Mouse (Mus musculus): ENCODE measurements around the gene Arhgap10. TPM values are rescaled to one million over a fixed set of nuclear protein-coding genes. Genes with fewer than 3 reads are reported as not detected.
A peak's percentile ranks its signal among the peaks of the same experiment; 100 is the strongest.

Gene Arhgap10
- polyA plus RNA-seq (2016; fragmentation: Nextera tagmentation; extraction: Ambion mirVana): 25.5 and 26.1 TPM in 2 replicates

DNA sequence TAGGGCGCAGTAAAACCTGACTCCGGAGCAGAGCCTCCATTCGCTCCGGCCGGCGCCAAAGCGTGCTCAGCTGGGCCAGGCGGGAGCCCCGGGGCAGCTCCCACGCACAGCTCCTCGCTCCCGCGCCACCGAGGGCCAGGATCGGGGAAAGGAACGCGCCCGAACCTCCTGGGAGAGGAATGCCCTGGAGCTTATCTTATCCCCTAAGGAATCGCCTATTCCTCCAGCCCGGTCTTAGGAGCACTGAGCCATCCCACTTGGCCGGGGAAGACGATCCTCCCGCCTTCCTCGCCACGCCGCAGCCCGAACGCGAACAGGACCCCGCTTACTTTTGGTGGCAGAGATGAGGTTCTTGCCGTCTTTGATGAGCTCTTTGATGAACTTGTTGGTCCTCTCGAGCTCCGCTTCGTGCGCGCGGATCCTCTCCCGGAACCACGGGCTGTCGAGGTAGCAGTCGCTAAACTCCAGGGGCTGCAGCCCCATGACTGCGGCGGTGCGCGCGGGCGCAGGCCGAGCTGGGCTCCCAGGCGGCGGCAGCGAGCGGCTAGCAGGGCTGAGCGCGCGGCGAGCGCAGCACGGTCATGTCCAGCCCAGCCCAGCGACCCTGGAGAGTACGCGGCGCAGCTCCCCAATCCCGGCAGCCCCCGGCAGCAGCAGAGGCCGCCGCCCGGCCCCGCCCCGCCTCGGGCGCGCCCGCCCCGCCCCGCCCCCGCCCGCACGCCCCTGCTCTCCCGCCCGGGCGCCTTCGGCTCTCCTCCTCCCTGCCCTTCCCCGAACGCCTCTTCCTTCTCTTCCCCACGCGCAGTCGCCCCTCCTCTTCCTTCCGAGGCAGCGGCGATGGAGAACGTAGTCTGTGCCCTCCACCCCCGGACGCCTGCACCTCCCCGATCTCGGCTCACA is at the start of gene Arhgap10:
Arhgap10 (minus strand) TSS at position 653 of the 900 bp plus-strand sequence.
- H3K27me3 ChIP-seq (replicated peaks; ENCODE audit: low read depth, poor library complexity, severe bottlenecking): peaks cover 10% of the 10 kb centered on the region; the same call in 1 of the 2 replicates
- DNase-seq (ENCODE audit: low spot score): peak; percentile 94
- H3K27ac ChIP-seq (replicated peaks): peak within 1 kb of the TSS; percentile 91
- no peaks in the 10 kb centered on the region for H3K9me3 ChIP-seq
- peak within 1 kb of the TSS; percentile 84 for H3K4me3 ChIP-seq
- peaks cover 56% of the 10 kb centered on the region for H3K4me1 ChIP-seq
- H3K36me3 ChIP-seq (replicated peaks): no peaks in the 10 kb centered on the region; the same call in 1 of the 2 replicates
- under 1% methylated on average over 94 of the region's 95 CpGs for WGBS

DNA sequence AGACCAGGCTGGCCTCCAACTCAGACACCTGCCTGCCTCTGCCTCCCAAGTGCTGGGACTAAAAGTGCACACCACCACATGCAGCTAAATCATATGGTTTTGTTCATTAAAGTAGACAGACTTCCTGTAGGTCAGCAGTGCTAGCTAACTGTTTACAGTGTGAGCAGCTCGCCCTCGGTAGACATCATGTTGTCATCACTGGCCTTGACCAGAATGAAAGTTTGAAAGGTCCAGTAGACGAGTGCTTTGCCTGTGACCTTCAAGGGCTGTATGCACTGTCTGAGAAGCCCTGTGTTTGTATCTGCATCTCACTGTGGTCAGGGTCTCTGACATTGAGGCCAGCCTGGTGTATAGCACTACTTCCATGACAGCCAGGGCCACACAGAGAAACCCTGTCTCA is 43.7 kb upstream of the Arhgap10 start:
- Histone ChIP-seq H3K27ac (replicated peaks) (no peak overlapping the region), H3K9me3 (no peaks in the 10 kb centered on the region), H3K4me3 (no peak overlapping the region), H3K27me3 (replicated peaks; ENCODE audit: low read depth, poor library complexity, severe bottlenecking) (no peaks in the 10 kb centered on the region), H3K36me3 (replicated peaks) (peaks cover 100% of the 10 kb centered on the region), H3K4me1 (no peaks in the 10 kb centered on the region)
- DNase-seq (ENCODE audit: low spot score): no peak
- WGBS: 91% methylated on average over 3 of the region's 3 CpGs

DNA sequence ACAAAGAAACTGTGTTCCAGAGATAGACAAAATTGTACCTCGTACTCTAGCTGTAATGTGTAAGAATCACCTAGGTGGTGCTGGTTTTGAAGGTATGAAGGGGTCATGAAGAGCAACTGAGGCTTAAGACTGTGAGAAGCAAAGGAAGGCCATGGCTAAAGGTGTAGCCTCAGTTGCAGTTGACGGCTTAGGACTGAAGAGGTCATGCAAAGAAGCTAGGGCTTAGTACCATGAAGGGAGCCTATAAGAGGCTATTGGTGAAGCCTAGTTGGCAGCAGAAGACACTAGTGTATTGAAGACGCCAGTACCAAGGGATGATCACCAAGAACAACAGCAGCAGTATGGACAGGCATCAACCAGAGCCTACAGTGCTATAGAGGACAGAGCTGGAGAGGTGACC is 34.7 kb upstream of the Arhgap10 start:
- Histone ChIP-seq H3K4me1 (peaks cover 15% of the 10 kb centered on the region), H3K27ac (replicated peaks) (no peak overlapping the region), H3K27me3 (replicated peaks; ENCODE audit: low read depth, poor library complexity, severe bottlenecking) (no peaks in the 10 kb centered on the region), H3K4me3 (no peak overlapping the region), H3K9me3 (no peaks in the 10 kb centered on the region), H3K36me3 (replicated peaks) (peaks cover 63% of the 10 kb centered on the region)
- DNase-seq (ENCODE audit: low spot score): no peak
- WGBS: 93% methylated on average over 3 of the region's 3 CpGs

DNA sequence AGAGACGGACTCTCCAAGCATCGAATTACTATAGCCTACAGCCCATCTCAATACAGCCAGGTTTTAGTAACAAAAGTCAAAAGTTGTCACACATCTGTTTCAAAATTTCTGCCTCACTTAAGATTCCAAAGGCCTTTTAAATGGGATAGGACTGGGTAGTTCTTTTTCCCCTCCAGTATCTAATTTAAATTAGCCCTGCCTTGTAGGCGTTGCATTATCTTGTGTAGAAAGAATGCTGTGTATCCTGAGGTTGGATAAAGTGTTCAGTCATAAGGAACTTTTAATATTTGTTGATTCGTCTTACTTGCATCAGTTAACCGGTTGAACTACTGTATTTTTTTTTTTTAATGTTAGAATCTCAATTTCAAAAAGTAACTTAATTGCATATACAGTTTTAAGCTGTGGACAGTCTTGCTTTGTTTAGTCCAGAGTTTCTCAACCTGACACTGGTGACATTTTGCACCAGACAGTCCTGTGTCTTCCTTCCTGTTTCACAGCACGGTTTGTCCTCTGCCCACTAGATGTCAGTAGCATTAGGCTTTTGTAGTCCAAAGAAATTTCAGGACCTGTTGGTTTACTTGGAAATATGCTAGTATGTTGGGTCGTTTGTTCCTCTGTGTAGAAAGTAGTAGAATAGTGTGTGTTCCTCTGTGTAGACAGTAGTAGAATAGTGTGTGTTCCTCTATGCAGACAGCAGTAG is 32.3 kb upstream of the Arhgap10 start:
- WGBS: 32% methylated on average over 7 of the region's 7 CpGs
- Histone ChIP-seq H3K36me3 (replicated peaks) (peaks cover 39% of the 10 kb centered on the region), H3K27me3 (replicated peaks; ENCODE audit: low read depth, poor library complexity, severe bottlenecking) (no peaks in the 10 kb centered on the region), H3K27ac (replicated peaks) (peak overlapping the region; percentile 91), H3K4me1 (peaks cover 15% of the 10 kb centered on the region), H3K4me3 (peak overlapping the region; percentile 68), H3K9me3 (no peaks in the 10 kb centered on the region)
- DNase-seq (ENCODE audit: low spot score): no peak

DNA sequence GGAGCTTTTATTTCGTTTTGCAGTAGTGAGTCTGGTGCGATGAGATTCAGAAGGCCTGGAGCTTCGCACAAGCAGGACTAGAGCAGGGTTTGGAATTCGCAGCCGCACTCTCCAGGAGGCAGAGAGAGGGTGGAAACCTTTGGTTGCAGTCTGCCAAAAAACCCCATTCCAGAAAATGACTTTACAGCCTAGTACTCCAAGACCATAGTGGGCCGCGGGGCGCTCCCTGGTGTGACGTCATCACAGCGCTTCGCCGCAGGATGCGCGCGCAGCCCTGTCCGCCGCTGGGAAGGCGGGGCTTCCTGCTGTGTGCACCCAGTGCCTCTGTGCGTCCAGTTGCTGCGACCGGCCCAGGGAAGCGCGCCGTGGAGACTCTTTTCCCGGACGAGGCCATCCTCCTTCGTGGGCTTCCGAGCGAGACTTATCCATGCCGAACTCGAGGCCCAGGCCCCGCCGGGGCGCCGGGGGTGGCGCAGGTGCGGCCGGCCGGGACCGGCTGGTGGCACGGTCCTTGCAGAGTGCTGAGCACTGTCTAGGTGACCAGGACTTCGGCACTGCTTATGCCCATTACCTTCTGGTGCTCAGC is 31.5 kb upstream of the Arhgap10 start, which contains the start of gene Prmt9:
Prmt9 (plus strand) TSS at position 277 of the 586 bp plus-strand sequence.
- H3K27me3 ChIP-seq (replicated peaks; ENCODE audit: low read depth, poor library complexity, severe bottlenecking): no peaks in the 10 kb centered on the region
- peak; percentile 94 for DNase-seq (ENCODE audit: low spot score)
- peaks cover 15% of the 10 kb centered on the region for H3K4me1 ChIP-seq
- peaks cover 32% of the 10 kb centered on the region for H3K36me3 ChIP-seq (replicated peaks)
- H3K4me3 ChIP-seq: peak within 1 kb of the TSS; percentile 68
- H3K9me3 ChIP-seq: no peaks in the 10 kb centered on the region
- 4% methylated on average over 42 of the region's 42 CpGs for WGBS
- H3K27ac ChIP-seq (replicated peaks): peak within 1 kb of the TSS; percentile 91

DNA sequence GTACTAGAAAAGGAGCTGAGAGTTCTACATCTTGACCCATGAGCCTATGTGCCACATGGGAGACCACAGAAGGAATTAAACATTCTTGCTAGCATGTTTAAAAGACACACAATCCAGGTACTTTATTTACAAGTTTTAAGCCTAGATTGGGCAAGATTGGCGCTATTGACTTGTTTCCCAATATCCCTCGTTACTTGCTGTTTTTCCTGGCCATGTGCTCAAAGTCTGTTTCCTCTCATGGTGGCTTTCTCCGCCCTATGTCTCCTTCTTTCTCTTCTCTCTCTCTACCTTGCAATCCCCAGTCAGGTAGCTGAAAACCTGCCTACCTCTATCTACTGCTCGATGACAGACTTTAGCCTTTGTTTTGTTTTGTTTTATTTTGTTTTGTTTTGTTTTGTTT is 27.9 kb upstream of the Arhgap10 start:
- H3K9me3 ChIP-seq: 0 out of 2 replicates have a peak, but pooled peaks cover 4% of the 10 kb centered on the region
- no peak overlapping the region for H3K4me3 ChIP-seq
- no peak for DNase-seq (ENCODE audit: low spot score)
- no peaks in the 10 kb centered on the region for H3K36me3 ChIP-seq (replicated peaks)
- H3K4me1 ChIP-seq: peaks cover 10% of the 10 kb centered on the region
- 91% methylated on average over 4 of the region's 4 CpGs for WGBS
- no peaks in the 10 kb centered on the region for H3K27me3 ChIP-seq (replicated peaks; ENCODE audit: low read depth, poor library complexity, severe bottlenecking)
- no peak overlapping the region for H3K27ac ChIP-seq (replicated peaks)

DNA sequence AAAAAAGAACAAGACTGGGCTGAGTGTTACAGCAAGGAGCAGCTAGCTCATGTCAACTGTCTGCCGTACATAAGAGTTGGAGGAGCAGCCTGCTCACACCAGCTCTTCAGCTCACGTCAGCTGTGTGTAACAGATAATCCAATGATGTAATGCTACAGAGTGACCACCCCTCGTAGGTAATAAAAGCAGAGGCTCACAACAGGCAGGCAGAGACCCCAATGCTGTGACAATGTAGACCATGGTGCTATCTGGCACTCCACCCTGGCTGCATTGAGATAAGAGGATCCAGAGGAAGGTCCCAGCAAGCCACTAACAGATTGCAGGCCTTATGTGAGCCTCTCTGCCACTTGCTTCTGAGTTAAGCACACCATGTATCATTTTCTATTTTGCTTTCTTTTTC is 26.7 kb upstream of the Arhgap10 start:
- no peak for DNase-seq (ENCODE audit: low spot score)
- Histone ChIP-seq H3K27me3 (replicated peaks; ENCODE audit: low read depth, poor library complexity, severe bottlenecking) (no peaks in the 10 kb centered on the region), H3K4me1 (peaks cover 4% of the 10 kb centered on the region; the same call in 1 of the 2 replicates), H3K27ac (replicated peaks) (no peak overlapping the region), H3K36me3 (replicated peaks) (no peaks in the 10 kb centered on the region), H3K4me3 (no peak overlapping the region), H3K9me3 (0 out of 2 replicates have a peak, but pooled peaks cover 4% of the 10 kb centered on the region)
- 76% methylated on average over 3 of the region's 3 CpGs for WGBS

DNA sequence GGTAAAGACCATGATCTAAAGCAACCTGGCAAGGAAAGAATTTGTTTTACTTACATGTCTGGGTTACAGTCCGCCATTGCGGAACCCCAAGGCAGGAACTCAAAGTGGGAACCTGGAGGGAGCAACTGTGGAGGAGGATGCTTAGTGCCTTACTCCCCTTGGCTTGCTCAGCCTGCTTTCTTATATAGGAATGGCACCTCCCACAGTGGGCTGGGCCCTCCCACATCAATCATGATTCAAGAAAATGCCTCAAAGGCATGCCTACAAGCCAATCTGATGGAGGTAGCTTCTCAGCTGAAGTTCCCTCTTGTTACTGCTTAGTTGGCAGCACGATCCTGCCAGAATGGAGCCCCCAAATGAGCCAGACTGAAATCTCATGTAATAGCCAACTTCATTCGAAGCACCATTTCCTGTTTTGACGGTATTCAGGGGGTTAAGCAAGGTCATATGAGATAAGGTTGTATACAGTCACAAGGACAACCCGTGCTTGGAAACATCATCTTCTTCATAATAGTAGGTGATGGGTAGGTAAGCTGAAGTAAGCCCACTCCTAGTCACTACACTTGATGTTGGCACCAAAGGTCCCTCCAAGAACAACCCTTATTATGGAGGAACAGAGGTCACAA is 25.5 kb upstream of the Arhgap10 start:
- Histone ChIP-seq H3K4me3 (no peak overlapping the region), H3K36me3 (replicated peaks) (no peaks in the 10 kb centered on the region), H3K4me1 (no peaks in the 10 kb centered on the region), H3K9me3 (0 out of 2 replicates have a peak, but pooled peaks cover 4% of the 10 kb centered on the region), H3K27me3 (replicated peaks; ENCODE audit: low read depth, poor library complexity, severe bottlenecking) (no peaks in the 10 kb centered on the region), H3K27ac (replicated peaks) (no peak overlapping the region)
- DNase-seq (ENCODE audit: low spot score): no peak
- 86% methylated on average over 6 of the region's 6 CpGs for WGBS

DNA sequence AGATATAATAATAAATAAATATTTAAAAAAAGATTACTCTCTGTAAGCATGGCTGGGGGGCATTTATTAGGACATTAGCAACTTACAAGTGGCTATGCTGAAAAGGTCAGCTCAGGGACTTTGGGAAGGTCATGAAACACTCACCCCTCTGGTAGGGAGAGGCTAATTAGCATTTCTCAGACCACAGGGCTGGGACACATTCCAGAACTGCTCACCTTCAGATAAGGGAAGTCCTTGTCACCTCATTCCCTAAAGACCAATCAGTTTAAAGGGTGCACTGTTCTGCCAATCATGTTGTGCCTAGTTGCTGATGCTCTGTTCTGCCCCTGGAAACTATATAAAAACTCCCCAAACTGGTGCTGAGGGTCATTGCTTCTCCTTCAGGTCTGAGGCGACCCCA is 20.5 kb upstream of the Arhgap10 start:
- H3K4me3 ChIP-seq: no peak overlapping the region
- H3K27me3 ChIP-seq (replicated peaks; ENCODE audit: low read depth, poor library complexity, severe bottlenecking): no peaks in the 10 kb centered on the region
- no peak for DNase-seq (ENCODE audit: low spot score)
- H3K36me3 ChIP-seq (replicated peaks): no peaks in the 10 kb centered on the region
- 0 out of 2 replicates have a peak, but pooled peaks cover 1% of the 10 kb centered on the region for H3K9me3 ChIP-seq
- H3K27ac ChIP-seq (replicated peaks): no peak overlapping the region
- H3K4me1 ChIP-seq: peaks cover 3% of the 10 kb centered on the region; the same call in 1 of the 2 replicates
- 77% methylated on average over 1 of the region's 1 CpGs for WGBS

DNA sequence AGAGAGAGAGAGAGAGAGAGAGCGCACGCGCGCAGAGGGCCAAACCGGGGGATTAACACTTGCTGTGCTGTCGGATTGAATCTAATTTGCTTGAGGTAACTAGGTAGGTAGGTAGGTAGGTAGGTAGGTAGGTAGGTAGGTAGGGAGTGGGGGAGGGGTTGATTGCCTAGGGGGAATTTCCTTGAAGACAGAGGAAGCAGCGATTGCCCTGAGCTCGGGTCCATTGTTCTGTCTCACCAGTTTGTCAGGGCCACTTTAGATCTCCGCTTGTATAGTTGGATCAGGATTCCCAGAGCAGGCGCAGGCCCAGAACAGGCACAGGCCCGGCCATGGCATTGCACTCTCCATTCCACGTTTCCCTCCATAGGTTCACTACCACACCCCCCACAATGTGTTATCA is 19.1 kb upstream of the Arhgap10 start:
- no peak for DNase-seq (ENCODE audit: low spot score)

DNA sequence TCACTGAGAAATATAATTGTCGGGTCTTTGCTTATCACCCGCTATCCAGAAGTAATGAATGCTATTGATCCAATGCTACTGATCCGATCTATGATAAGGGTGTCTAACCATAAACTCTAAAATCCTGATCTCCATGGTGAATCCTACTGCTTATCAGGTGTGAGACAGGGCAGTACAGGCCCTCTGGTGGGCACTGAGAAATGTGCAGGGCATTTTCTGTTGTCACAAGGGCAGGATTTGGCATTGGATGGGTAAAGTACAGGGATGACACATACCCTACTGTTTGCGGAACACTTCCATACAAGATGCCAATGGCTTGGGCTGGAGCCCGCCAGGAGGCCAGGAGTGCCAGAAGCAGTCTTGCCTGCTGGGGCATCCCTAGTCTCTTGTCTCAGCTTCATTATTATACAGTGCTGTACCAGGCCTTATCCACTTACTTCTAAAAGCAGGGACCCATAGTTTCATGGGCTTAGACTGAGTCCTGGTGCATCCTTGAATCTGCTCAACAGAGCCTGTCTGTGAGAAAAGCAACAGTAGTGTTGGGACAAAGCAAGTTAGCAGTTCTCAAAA is 17.4 kb upstream of the Arhgap10 start:
- Histone ChIP-seq H3K27me3 (replicated peaks; ENCODE audit: low read depth, poor library complexity, severe bottlenecking) (no peaks in the 10 kb centered on the region), H3K9me3 (no peaks in the 10 kb centered on the region), H3K4me3 (no peak overlapping the region), H3K4me1 (peaks cover 3% of the 10 kb centered on the region; the same call in 1 of the 2 replicates), H3K36me3 (replicated peaks) (no peaks in the 10 kb centered on the region), H3K27ac (replicated peaks) (no peak overlapping the region)
- peak; percentile 40 for DNase-seq (ENCODE audit: low spot score)
- 87% methylated on average over 5 of the region's 5 CpGs for WGBS

More for the DNA sequence above, 19.1 kb upstream of the Arhgap10 start:
- Histone ChIP-seq H3K4me3 (no peak overlapping the region), H3K27ac (replicated peaks) (no peak overlapping the region), H3K27me3 (replicated peaks; ENCODE audit: low read depth, poor library complexity, severe bottlenecking) (no peaks in the 10 kb centered on the region), H3K9me3 (no peaks in the 10 kb centered on the region), H3K36me3 (replicated peaks) (no peaks in the 10 kb centered on the region), H3K4me1 (peaks cover 3% of the 10 kb centered on the region; the same call in 1 of the 2 replicates)
- WGBS: 75% methylated on average over 12 of the region's 12 CpGs
